Mouse (Mus musculus): ENCODE data around the gene Slit3.

- no peak for TF ChIP-seq CTCF (IDR thresholded peaks at IDR 0.05; ENCODE audit: low read depth)
- no peak for TF ChIP-seq EP300 (IDR thresholded peaks at IDR 0.05; ENCODE audit: low read depth)
Measured at GRCm38 (mm10) chr11:35160682-35161211, 39.7 kb downstream of the Slit3 start.
